Mouse (Mus musculus) T-helper 2 cell (primary cell): ENCODE results near the gene Prkrip1.
"Not testable (repeated sequence)": the region's sequence is repeated elsewhere in the genome, so short reads cannot be mapped to it uniquely, and the experiment has no call there.

Experiments used
- in situ Hi-C: fragments of 300-600 bp; cut with MboI, MseI; formaldehyde crosslinking; loops from one replicate; pipeline ENCODE4 v1.15.1; 2025; ENCODE audit warnings: high pct_unique_total_duplicates

The Prkrip1 gene

DNA sequence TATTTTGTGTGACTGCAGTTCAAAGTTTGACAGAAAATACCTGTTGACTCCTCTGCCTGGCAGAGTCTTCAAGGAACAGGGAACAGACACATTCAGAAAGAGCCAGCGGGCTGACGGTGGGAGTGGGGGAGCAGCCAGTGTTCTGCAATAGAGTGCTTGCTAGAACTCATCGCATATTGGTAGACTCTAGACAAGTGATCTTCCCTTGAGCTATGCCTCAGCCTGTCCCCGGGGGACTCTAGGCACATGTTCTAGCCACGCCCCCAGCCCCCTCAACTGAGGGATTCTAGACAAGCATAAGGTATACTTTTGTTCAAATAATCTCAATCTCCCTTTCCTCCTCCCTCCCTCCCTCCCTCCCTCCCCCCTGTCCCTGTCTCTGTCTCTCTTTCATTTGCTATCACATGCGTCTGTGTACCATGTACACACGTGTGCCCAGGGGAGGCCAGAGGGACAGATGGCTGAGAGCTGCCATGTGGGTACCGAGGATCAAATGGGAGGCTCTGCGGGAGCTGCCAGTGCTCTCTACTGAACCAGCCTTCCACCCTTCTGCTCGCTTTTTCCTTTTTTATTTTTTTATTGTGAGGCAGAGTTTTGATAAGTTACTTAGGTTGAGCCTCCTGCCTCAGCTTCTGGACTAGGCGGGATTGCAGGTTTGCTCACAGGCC, 34.8 kb downstream of the Prkrip1 start:
- in situ Hi-C loops = loop anchor here (10.0 kb wide), 1 partner anchor 1041 kb away; no protein-coding TSS in a partner anchor

DNA sequence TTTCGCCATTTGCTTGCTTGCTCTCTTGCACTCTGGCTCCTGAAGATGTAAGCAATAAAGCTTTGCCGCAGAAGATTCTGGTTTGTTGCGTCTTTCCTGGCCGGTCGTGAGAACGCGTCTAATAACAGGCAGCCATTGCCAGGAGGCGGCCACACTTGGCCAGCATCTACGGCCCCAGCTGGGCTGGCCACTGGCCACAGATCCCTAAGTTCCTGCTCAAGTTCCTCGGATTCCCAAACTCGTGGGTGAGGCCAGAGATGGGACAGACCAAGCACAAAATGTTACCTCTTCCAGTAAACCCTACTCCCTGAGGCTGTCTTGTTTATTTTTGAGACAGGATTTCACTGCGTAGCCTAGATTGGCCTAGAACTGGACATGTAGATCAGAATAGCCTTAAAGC, 38.7 kb downstream of the Prkrip1 start:
- in situ Hi-C loops = loop anchor here (10.0 kb wide), 1 partner anchor 1045 kb away; no protein-coding TSS in a partner anchor

GRCm38 (mm10) chr5:136155399-136155798, 43.4 kb downstream of the Prkrip1 start:
- in situ Hi-C loops = no loop called here

DNA sequence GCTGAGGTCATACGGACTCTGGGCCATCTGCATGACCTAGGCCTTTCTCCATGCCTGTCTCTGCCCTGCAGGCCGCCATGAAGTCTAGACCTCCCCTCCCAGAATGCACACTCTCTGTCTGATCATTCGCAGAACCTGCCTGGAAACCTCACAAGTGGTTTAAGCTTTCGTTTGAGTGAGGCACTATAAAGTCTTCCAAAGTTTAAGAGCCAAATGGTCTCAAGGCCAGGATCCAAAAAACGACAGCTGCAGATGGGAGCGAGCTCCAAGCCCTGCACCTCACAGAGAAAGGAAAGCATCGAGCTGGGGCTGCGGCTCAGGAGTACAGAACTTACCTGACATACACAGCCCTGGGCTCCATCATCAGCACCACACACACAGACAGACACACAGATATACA, 46.4 kb downstream of the Prkrip1 start:
- in situ Hi-C loops = no loop called here

GRCm38 (mm10) chr5:136149134-136149576, 49.6 kb downstream of the Prkrip1 start:
- in situ Hi-C loops = not testable (repeated sequence)

- in situ Hi-C loops = no loop called here
Observed at GRCm38 (mm10) chr5:136147704-136148103, 51.1 kb downstream of the Prkrip1 start.

DNA sequence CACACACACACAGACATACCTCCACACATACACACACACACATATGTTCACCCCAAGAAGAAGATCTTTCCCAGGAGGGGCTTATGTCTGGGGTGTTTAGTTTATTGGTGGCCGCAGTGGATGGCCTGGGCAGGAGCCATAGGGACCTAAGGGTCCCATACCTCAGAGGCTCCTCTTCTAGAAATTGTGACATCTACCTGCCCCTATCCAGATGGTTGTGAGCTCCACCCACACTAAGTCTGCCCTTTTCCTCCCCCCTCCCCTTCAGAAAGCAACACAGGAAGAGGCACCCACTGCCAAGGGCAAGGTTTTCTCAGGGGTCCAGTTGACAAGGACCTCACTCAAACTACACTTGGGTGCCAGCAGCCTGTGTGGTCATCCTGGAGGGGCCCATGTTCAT, 51.8 kb downstream of the Prkrip1 start:
- in situ Hi-C loops = no loop called here

DNA sequence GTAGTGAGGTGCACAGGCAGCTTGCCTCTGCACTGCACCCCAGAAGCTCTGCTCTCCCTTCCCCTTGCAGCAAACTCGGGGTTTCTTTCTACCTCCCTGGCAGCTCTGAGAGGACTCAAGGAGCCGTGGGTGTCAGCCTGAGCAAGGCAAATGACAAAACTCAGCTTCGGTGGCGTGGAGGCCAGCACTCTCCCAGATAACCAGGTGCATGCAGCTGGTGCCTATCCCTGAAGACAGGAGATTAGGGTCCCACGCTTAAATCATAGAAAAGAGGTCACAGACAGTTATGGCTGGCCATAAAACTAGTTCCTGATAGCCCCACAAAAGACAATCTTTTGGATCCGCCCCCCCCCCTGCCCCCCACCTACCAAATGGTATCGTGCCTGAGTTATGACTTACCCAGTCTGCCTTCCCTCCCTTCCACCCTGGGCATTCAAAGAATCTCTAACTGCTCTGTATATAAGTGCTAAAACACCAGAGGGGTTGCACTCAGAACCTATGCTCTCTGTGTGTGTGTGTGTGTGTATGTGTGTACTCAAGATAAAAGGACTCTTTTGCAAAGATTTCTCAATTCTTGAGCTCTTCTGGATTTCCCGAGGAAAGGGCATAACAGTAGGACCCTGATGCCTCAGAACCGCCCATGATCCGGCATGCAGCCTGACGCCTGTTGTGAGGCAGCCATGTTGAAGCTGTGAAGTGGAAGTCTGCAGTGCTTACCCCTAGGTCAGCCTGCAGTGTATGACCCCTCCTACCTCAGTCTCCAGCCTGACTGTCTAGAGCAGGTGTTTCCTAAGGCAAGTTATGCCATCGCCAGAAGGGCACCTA, 53.9 kb downstream of the Prkrip1 start:
- in situ Hi-C loops = no loop called here

DNA sequence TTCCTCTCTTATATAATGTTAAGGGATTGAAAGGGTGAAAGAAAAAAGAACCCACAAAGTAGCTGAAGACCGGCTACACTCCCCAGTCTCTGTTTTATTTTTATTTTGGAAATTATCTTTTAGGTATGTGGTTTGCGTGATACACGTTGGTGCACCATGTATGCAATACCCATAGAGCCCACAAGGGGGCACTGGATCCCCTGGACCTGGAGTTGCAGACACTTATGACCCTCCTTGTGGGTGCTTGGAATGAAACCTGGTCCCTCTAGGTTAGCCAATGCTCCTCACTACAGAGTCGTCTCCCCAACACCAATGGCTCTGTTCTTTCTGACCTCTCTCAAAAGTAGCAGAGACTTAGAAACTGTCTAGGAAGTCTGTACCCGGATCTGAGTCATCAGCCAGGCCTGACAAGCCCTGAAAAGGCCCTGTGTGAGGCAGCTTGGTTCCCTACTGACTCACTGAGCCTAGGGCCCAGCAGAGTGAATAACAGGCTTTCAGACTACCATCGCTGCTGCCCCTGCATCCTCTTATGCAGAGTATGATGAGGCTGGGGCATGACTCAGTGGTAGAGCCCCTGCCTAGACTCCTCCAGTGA, 55.5 kb downstream of the Prkrip1 start:
- in situ Hi-C loops = no loop called here

GRCm38 (mm10) chr5:136142746-136143145, 56.0 kb downstream of the Prkrip1 start:
- in situ Hi-C loops = no loop called here

DNA sequence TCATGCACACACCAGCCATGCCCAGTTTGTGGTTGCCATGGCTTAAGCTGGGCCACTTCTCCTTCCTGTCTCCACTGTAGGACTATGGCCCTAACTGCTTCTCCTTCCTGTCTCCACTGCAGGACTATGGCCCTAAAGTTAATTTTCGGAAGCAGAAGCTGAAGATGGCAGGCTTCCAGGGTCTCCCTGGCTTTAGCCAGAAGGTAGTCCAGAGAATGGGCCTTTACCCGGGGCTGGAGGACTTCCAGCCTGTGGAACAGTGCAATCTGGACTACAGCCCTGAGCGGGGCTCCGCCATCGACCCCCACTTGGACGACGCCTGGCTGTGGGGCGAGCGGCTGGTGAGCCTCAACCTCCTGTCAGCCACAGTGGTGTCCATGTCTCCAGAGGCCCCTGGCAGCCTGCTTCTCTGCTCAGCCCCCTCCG, 58.7 kb downstream of the Prkrip1 start:
- in situ Hi-C loops = no loop called here

DNA sequence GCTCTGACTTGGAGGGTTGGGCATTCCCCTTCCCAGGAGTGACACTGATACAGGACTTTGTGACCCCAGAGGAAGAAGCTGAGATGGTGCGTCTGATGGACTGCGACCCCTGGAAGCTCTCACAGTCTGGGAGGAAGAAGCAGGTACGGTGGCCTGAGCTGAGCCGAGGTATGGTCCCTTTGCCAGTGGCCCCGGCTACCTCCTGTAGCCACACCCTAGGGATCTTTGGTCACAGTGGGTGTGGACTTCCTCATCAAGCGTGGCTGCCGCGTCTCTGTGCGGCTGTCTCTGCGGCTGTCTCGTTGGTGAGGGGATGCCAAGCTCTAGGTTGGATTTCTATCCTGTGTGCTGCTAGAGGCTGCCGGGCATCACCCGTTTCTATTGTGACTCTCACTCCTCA, 59.4 kb downstream of the Prkrip1 start:
- in situ Hi-C loops = loop anchor here (10.0 kb wide), 1 partner anchor 905 kb away; the partner anchor contains the start of gene Ap1s1

- in situ Hi-C loops = loop anchor here (10.0 kb wide), 1 partner anchor 907 kb away; the partner anchor contains the start of gene Ap1s1
Observed at GRCm38 (mm10) chr5:136137658-136138274, 61.0 kb downstream of the Prkrip1 start.

DNA sequence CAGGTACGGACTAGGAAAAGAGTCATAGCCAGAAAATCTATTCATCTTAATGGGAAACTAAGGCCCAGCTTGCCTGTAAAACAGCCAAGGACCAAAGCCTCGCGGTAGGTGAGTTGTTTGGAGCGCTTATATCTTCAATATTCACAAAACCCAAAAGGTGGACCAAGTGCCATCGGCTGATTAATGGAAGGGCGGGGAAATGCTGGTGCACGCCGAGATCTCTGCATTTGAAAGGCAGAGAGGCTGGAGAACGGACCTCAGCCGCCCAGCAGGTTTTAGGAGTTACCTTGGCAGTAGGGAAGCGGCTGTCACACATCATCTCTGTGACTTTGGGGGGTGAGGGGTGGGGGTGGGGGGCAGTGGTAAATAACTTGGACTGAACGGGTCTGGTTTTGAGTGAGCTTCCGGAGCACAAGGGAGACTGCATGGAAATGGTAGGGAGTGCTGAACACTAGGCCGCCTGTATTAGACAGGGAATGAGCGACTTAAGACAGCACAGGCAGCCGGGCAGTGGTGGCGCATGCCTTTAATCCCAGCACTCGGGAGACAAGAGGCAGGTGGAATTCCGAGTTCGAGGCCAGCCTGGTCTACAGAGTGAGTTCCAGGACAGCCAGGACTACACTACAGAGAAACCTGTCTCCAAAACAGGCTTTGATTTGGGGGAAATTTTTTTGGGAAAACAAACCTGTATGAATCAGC, 62.3 kb downstream of the Prkrip1 start:
- in situ Hi-C loops = loop anchor here (10.0 kb wide), 1 partner anchor 908 kb away; the partner anchor contains the start of gene Ap1s1

GRCm38 (mm10) chr5:136135571-136136291, 63.0 kb downstream of the Prkrip1 start, which contains the start of the genes Lrwd1 and Alkbh4:
Gene Lrwd1 (minus strand): TSS chr5:136136074.
Gene Alkbh4 (plus strand): TSS chr5:136136146.
- in situ Hi-C loops = loop anchor here (10.0 kb wide), 1 partner anchor 909 kb away; the partner anchor contains the start of gene Ap1s1
